In the genomic region with DNA sequence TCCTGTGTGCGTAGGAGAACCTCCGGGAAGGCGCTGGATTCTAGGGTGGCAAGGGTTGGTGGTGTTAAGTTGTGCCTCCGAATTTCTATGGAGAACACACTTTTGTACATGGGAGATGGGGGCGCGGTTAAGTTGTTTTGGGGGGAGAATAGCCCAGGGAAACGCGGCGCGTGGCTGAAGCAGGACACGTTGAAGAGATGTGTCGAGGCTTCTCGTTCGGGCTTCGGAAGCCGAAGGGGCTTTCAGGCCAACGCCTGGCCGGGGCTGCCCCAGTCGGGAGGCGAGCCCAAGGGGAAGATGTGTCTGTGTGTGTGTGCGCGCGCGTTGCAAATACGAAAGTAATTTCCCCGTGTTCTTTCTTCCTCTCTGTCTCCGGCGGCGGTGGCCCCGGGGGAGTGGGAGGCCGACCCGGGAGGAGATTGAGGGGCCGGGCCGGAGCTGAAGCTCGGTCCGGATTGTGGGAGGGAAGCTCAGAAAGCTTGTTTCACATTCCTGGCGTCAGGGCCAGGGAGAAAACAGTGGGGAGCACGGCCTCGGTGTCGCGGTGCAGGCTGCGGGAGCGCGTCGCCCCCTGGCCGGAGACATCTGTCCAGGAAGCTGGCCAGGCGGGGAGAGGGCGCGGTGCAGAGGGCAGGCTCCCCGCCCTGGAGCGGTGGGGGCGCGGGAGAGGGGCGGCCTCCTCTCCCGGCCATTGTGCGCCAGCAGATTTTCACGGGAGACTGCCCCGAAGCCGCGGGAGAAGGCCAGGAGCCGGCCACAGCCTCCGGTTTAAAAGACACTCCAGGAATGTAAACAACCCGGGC, we compare ENCODE assay signal across 7 mouse cellular contexts. TPM values are rescaled to one million over a fixed set of nuclear protein-coding genes. Genes with fewer than 3 reads are reported as not detected.
DNase-seq lines count a peak whose midpoint lies in the region; ATAC-seq and TF ChIP-seq lines count a peak whose summit lies in the region.

No protein-coding gene starts in this region.

- no peaks in the 10 kb centered on the region for H3K27me3 ChIP-seq in Patski
- no peaks in the 10 kb centered on the region for H3K27me3 ChIP-seq in hindbrain, postnatal 0 days (ENCODE audit: insufficient read depth, low read length)
- peaks cover 73% of the 10 kb centered on the region for H3K27me3 ChIP-seq in liver, embryonic 13.5 days

- WGBS in hindbrain, postnatal 0 days, result under 1% methylated on average over 55 of the region's 63 CpGs
- WGBS in liver, embryonic 13.5 days (ENCODE audit: insufficient replicate concordance), result under 1% methylated on average over 62 of the region's 63 CpGs

- H3K9me3 ChIP-seq in hindbrain, postnatal 0 days (ENCODE audit: low read length), result no peaks in the 10 kb centered on the region
- H3K9me3 ChIP-seq in liver, embryonic 13.5 days (replicated peaks), result no peaks in the 10 kb centered on the region

- in situ Hi-C loops in Patski (cut with MboI; ENCODE audit: low pct_unique_long_range_greater_than_20kb), result loop anchor here (5.0 to 10.0 kb wide), 3 partner anchors 88 to 965 kb away; no protein-coding TSS in a partner anchor

- DNase-seq in Patski (ENCODE audit: low read depth, low spot score), result no peak
- peak; percentile 23 for DNase-seq in c-Kit-positive CD71-positive TER-119-positive erythroid progenitor cells, embryonic 14.5 days (ENCODE audit: low spot score)
- DNase-seq in gastrocnemius, postnatal 10 days, result peak; percentile 75
- peak; percentile 72 for DNase-seq in hindbrain, postnatal 0 days (ENCODE audit: low spot score)
- no peak for DNase-seq in liver, embryonic 13.5 days
- peak; percentile 72 for DNase-seq in naive thymus-derived CD4-positive, alpha-beta T cell, adult 2 months (ENCODE audit: low read depth)
- DNase-seq in testis, postnatal 14 days (ENCODE audit: low spot score), result peak; percentile 43

- TF ChIP-seq CTCF in Patski (IDR thresholded peaks at IDR 0.05), result no peak
- no peak; the same call in 1 of the 2 replicates for TF ChIP-seq CTCF in hindbrain, postnatal 0 days (IDR thresholded peaks at IDR 0.05; ENCODE audit: low read depth)

- peak overlapping the region; percentile 96 for H3K9ac ChIP-seq in hindbrain, postnatal 0 days (replicated peaks; ENCODE audit: low read length)
- peak overlapping the region; percentile 81 for H3K9ac ChIP-seq in liver, embryonic 13.5 days

- POLR2A ChIA-PET in Patski (lab: Charles Lee), result interaction anchor here (0.5 to 2.7 kb wide), 12 partner anchors 10 to 968 kb away, joined by 3 to 9 read pairs (median 4); no protein-coding TSS in a partner anchor

- H3K4me1 ChIP-seq in hindbrain, postnatal 0 days (ENCODE audit: insufficient read depth, low read length), result peaks cover 41% of the 10 kb centered on the region
- H3K4me1 ChIP-seq in liver, embryonic 13.5 days (replicated peaks), result peaks cover 81% of the 10 kb centered on the region

- H3K36me3 ChIP-seq in hindbrain, postnatal 0 days (ENCODE audit: insufficient read depth, low read length), result no peaks in the 10 kb centered on the region
- H3K36me3 ChIP-seq in liver, embryonic 13.5 days, result no peaks in the 10 kb centered on the region

- peak overlapping the region; percentile 98 for H3K27ac ChIP-seq in hindbrain, postnatal 0 days
- H3K27ac ChIP-seq in liver, embryonic 13.5 days, result peak overlapping the region; percentile 92

- ATAC-seq in Patski, result peak; percentile 27
- ATAC-seq in hindbrain, postnatal 0 days, result no peak
- ATAC-seq in liver, embryonic 13.5 days (ENCODE audit: low read depth), result no peak

- CTCF ChIA-PET in Patski (lab: Charles Lee), result interaction anchor here (1.2 to 3.5 kb wide), 2 partner anchors 106 to 676 kb away, joined by 3 to 19 read pairs; no protein-coding TSS in a partner anchor

- peak overlapping the region; percentile 85 for H3K4me3 ChIP-seq in hindbrain, postnatal 0 days (ENCODE audit: low read length)
- H3K4me3 ChIP-seq in liver, embryonic 13.5 days (replicated peaks), result peak overlapping the region; percentile 78

- H3K4me2 ChIP-seq in hindbrain, postnatal 0 days (ENCODE audit: low read depth, low read length), result peak overlapping the region; percentile 89
- peak overlapping the region; percentile 98 for H3K4me2 ChIP-seq in liver, embryonic 13.5 days

RNA-seq across cellular contexts. Expression of a gene that starts 1.2 kb away (rescaled TPM):
- 55.2 TPM for polyA plus RNA-seq in Patski (2021)
- 10 to 100 TPM; 31.6 to 43.8 TPM for total RNA-seq in gastrocnemius, postnatal 10 days (2021)
- total RNA-seq in hindbrain, postnatal 0 days (2014; rRNA removed), result 129 and 135 TPM in 2 replicates
- 41.9 and 50.6 TPM in 2 replicates for polyA plus RNA-seq in hindbrain, postnatal 0 days (2015; fragmentation: Nextera tagmentation; extraction: Ambion mirVana)
- polyA plus RNA-seq in liver, embryonic 13.5 days (2015; fragmentation: Nextera tagmentation; extraction: Ambion mirVana), result 4.5 TPM in 2 replicates

Comparison
In these comparisons a context has a peak if more than half of its experiments do, and no peak if none do; other contexts are left out.
1. DNase-seq: peak in c-Kit-positive CD71-positive TER-119-positive erythroid progenitor cells, embryonic 14.5 days (single experiment), gastrocnemius, postnatal 10 days (single experiment), hindbrain, postnatal 0 days (single experiment), naive thymus-derived CD4-positive, alpha-beta T cell, adult 2 months (single experiment) and testis, postnatal 14 days (single experiment); none in Patski (single experiment) and liver, embryonic 13.5 days (single experiment).